Mouse (Mus musculus): ENCODE measurements around the gene Omp. TPM values are rescaled to one million over a fixed set of nuclear protein-coding genes. Genes with fewer than 3 reads are reported as not detected.

The Omp gene
- polyA plus RNA-seq (2014; fragmentation: Nextera tagmentation; extraction: Ambion mirVana), result 0.62 and 0.70 TPM in 2 replicates

GRCm38 (mm10) chr7:98145402-98145801, at the start of gene Omp:
Omp (minus strand) TSS chr7:98145502.
- no peak for DNase-seq (ENCODE audit: low spot score)
- Histone ChIP-seq H3K27ac (ENCODE audit: low read depth, low read length) (no peak within 1 kb of the TSS), H3K36me3 (ENCODE audit: control insufficient read depth, insufficient read depth, low read length) (peaks cover 5% of the 10 kb centered on the region; the same call in 1 of the 2 replicates), H3K4me2 (no peak within 1 kb of the TSS), H3K4me1 (replicated peaks; ENCODE audit: control insufficient read depth, insufficient read depth, low read length) (peaks cover 23% of the 10 kb centered on the region), H3K9ac (ENCODE audit: low read depth, low read length) (no peak within 1 kb of the TSS), H3K4me3 (ENCODE audit: low read depth, low read length) (no peak within 1 kb of the TSS), H3K9me3 (ENCODE audit: control insufficient read depth, low read length) (no peaks in the 10 kb centered on the region), H3K27me3 (replicated peaks; ENCODE audit: control insufficient read depth, insufficient read depth, low read length) (no peaks in the 10 kb centered on the region)
- no peak for ATAC-seq (replicated peaks; ENCODE audit: low FRiP score)
- 79% methylated on average over 5 of the region's 5 CpGs for WGBS

GRCm38 (mm10) chr7:98194026-98194792, 48.9 kb upstream of the Omp start:
- peak overlapping the region; percentile 79 for H3K4me2 ChIP-seq
- 2% methylated on average over 58 of the region's 61 CpGs for WGBS
- no peak overlapping the region for H3K9ac ChIP-seq (ENCODE audit: low read depth, low read length)
- peak overlapping the region; percentile 43 for H3K4me3 ChIP-seq (ENCODE audit: low read depth, low read length)
- no peaks in the 10 kb centered on the region for H3K36me3 ChIP-seq (ENCODE audit: control insufficient read depth, insufficient read depth, low read length)
- no peaks in the 10 kb centered on the region for H3K9me3 ChIP-seq (ENCODE audit: control insufficient read depth, low read length)
- ATAC-seq (replicated peaks; ENCODE audit: low FRiP score), result 0 out of 2 replicates have a peak, but pooled peaks have one; percentile 16
- H3K4me1 ChIP-seq (replicated peaks; ENCODE audit: control insufficient read depth, insufficient read depth, low read length), result peaks cover 16% of the 10 kb centered on the region
- peak; percentile 50 for DNase-seq (ENCODE audit: low spot score)
- peaks cover 43% of the 10 kb centered on the region for H3K27me3 ChIP-seq (replicated peaks; ENCODE audit: control insufficient read depth, insufficient read depth, low read length)
- no peak overlapping the region for H3K27ac ChIP-seq (ENCODE audit: low read depth, low read length)

- H3K9me3 ChIP-seq (ENCODE audit: control insufficient read depth, low read length), result no peaks in the 10 kb centered on the region
- DNase-seq (ENCODE audit: low spot score), result peak; percentile 47
- H3K36me3 ChIP-seq (ENCODE audit: control insufficient read depth, insufficient read depth, low read length), result no peaks in the 10 kb centered on the region
- no peak overlapping the region; the same call in 1 of the 2 replicates for H3K9ac ChIP-seq (ENCODE audit: low read depth, low read length)
- peaks cover 43% of the 10 kb centered on the region for H3K27me3 ChIP-seq (replicated peaks; ENCODE audit: control insufficient read depth, insufficient read depth, low read length)
- H3K27ac ChIP-seq (ENCODE audit: low read depth, low read length), result no peak overlapping the region
- WGBS, result 8% methylated on average over 36 of the region's 36 CpGs
- 0 out of 2 replicates have a peak, but pooled peaks have one; percentile 16 for ATAC-seq (replicated peaks; ENCODE audit: low FRiP score)
- H3K4me1 ChIP-seq (replicated peaks; ENCODE audit: control insufficient read depth, insufficient read depth, low read length), result peaks cover 16% of the 10 kb centered on the region
- H3K4me2 ChIP-seq, result peak overlapping the region; percentile 79
- peak overlapping the region; percentile 43 for H3K4me3 ChIP-seq (ENCODE audit: low read depth, low read length)
Observed at GRCm38 (mm10) chr7:98193515-98194025, 48.3 kb upstream of the Omp start.

- Histone ChIP-seq H3K27ac (ENCODE audit: low read depth, low read length) (no peak overlapping the region), H3K36me3 (ENCODE audit: control insufficient read depth, insufficient read depth, low read length) (no peaks in the 10 kb centered on the region), H3K4me1 (replicated peaks; ENCODE audit: control insufficient read depth, insufficient read depth, low read length) (peaks cover 16% of the 10 kb centered on the region), H3K4me2 (no peak overlapping the region), H3K9me3 (ENCODE audit: control insufficient read depth, low read length) (no peaks in the 10 kb centered on the region), H3K4me3 (ENCODE audit: low read depth, low read length) (no peak overlapping the region), H3K9ac (ENCODE audit: low read depth, low read length) (no peak overlapping the region), H3K27me3 (replicated peaks; ENCODE audit: control insufficient read depth, insufficient read depth, low read length) (peaks cover 43% of the 10 kb centered on the region)
- DNase-seq (ENCODE audit: low spot score) (peak; percentile 47), ATAC-seq (replicated peaks; ENCODE audit: low FRiP score) (no peak; the same call in 1 of the 2 replicates)
- WGBS, result 52% methylated on average over 17 of the region's 17 CpGs
Observed at GRCm38 (mm10) chr7:98191571-98192250, 46.4 kb upstream of the Omp start.

GRCm38 (mm10) chr7:98190578-98190977, 45.3 kb upstream of the Omp start:
- DNase-seq (ENCODE audit: low spot score) (no peak), ATAC-seq (replicated peaks; ENCODE audit: low FRiP score) (no peak)
- Histone ChIP-seq H3K36me3 (ENCODE audit: control insufficient read depth, insufficient read depth, low read length) (no peaks in the 10 kb centered on the region), H3K27me3 (replicated peaks; ENCODE audit: control insufficient read depth, insufficient read depth, low read length) (peaks cover 36% of the 10 kb centered on the region), H3K4me3 (ENCODE audit: low read depth, low read length) (no peak overlapping the region), H3K4me1 (replicated peaks; ENCODE audit: control insufficient read depth, insufficient read depth, low read length) (peaks cover 16% of the 10 kb centered on the region), H3K9ac (ENCODE audit: low read depth, low read length) (no peak overlapping the region), H3K9me3 (ENCODE audit: control insufficient read depth, low read length) (no peaks in the 10 kb centered on the region), H3K27ac (ENCODE audit: low read depth, low read length) (no peak overlapping the region), H3K4me2 (no peak overlapping the region)
- 74% methylated on average over 1 of the region's 1 CpGs for WGBS

GRCm38 (mm10) chr7:98189745-98190144, 44.4 kb upstream of the Omp start:
- H3K4me2 ChIP-seq, result no peak overlapping the region
- DNase-seq (ENCODE audit: low spot score) (no peak), ATAC-seq (replicated peaks; ENCODE audit: low FRiP score) (peak; percentile 48; the same call in 1 of the 2 replicates)
- peaks cover 28% of the 10 kb centered on the region for H3K27me3 ChIP-seq (replicated peaks; ENCODE audit: control insufficient read depth, insufficient read depth, low read length)
- no peak overlapping the region for H3K27ac ChIP-seq (ENCODE audit: low read depth, low read length)
- H3K9me3 ChIP-seq (ENCODE audit: control insufficient read depth, low read length), result no peaks in the 10 kb centered on the region
- WGBS, result 30% methylated on average over 3 of the region's 3 CpGs
- no peak overlapping the region for H3K4me3 ChIP-seq (ENCODE audit: low read depth, low read length)
- H3K36me3 ChIP-seq (ENCODE audit: control insufficient read depth, insufficient read depth, low read length), result no peaks in the 10 kb centered on the region
- no peak overlapping the region for H3K9ac ChIP-seq (ENCODE audit: low read depth, low read length)
- H3K4me1 ChIP-seq (replicated peaks; ENCODE audit: control insufficient read depth, insufficient read depth, low read length), result peaks cover 16% of the 10 kb centered on the region

GRCm38 (mm10) chr7:98188680-98189079, 43.4 kb upstream of the Omp start:
- Histone ChIP-seq H3K9me3 (ENCODE audit: control insufficient read depth, low read length) (no peaks in the 10 kb centered on the region), H3K4me1 (replicated peaks; ENCODE audit: control insufficient read depth, insufficient read depth, low read length) (peaks cover 10% of the 10 kb centered on the region), H3K27me3 (replicated peaks; ENCODE audit: control insufficient read depth, insufficient read depth, low read length) (peaks cover 17% of the 10 kb centered on the region), H3K4me2 (no peak overlapping the region), H3K9ac (ENCODE audit: low read depth, low read length) (no peak overlapping the region), H3K4me3 (ENCODE audit: low read depth, low read length) (no peak overlapping the region), H3K36me3 (ENCODE audit: control insufficient read depth, insufficient read depth, low read length) (no peaks in the 10 kb centered on the region), H3K27ac (ENCODE audit: low read depth, low read length) (no peak overlapping the region)
- WGBS, result 91% methylated on average over 2 of the region's 2 CpGs
- ATAC-seq (replicated peaks; ENCODE audit: low FRiP score) (no peak), DNase-seq (ENCODE audit: low spot score) (no peak)

GRCm38 (mm10) chr7:98188238-98188637, 42.9 kb upstream of the Omp start:
- Histone ChIP-seq H3K4me3 (ENCODE audit: low read depth, low read length) (no peak overlapping the region), H3K9ac (ENCODE audit: low read depth, low read length) (no peak overlapping the region), H3K9me3 (ENCODE audit: control insufficient read depth, low read length) (no peaks in the 10 kb centered on the region), H3K4me2 (no peak overlapping the region), H3K27me3 (replicated peaks; ENCODE audit: control insufficient read depth, insufficient read depth, low read length) (peaks cover 13% of the 10 kb centered on the region), H3K36me3 (ENCODE audit: control insufficient read depth, insufficient read depth, low read length) (no peaks in the 10 kb centered on the region), H3K4me1 (replicated peaks; ENCODE audit: control insufficient read depth, insufficient read depth, low read length) (peaks cover 6% of the 10 kb centered on the region; the same call in 1 of the 2 replicates), H3K27ac (ENCODE audit: low read depth, low read length) (no peak overlapping the region)
- ATAC-seq (replicated peaks; ENCODE audit: low FRiP score) (no peak), DNase-seq (ENCODE audit: low spot score) (no peak)
- 90% methylated on average over 2 of the region's 2 CpGs for WGBS
